Mouse (Mus musculus) limb, embryonic 14.5 days (tissue): ENCODE data around the gene Dvl1. TPM values are rescaled to one million over a fixed set of nuclear protein-coding genes. Genes with fewer than 3 reads are reported as not detected.

ENCODE experiments used
- ATAC-seq: fragments of 200-750 bp; cut with Nextera tagmentation; 2 replicates; pipeline ENCODE4 v1.8.0; 2017; ENCODE audit warnings: low read depth, moderate number of reproducible peaks, moderate TSS enrichment; ENCODE audit not compliant: low FRiP score
- DNase-seq: peaks from one replicate; pipeline ENCODE4 v3.0.0-alpha.2; 2015; ENCODE audit warnings: low spot score
- H3K27ac ChIP-seq: fragments of 300-500 bp; sonication (generic); replicated peaks from 2 replicates; pipeline ENCODE4 v1.5.1; 2014; ENCODE audit warnings: low read depth, mild to moderate bottlenecking, low read length, moderate library complexity, mixed read lengths
- H3K27me3 ChIP-seq: fragments of 300-500 bp; sonication (generic); 2 replicates; pipeline ENCODE4 v1.6.1; 2014; ENCODE audit warnings: low read length, mixed read lengths; ENCODE audit not compliant: control insufficient read depth, insufficient read depth
- H3K36me3 ChIP-seq: fragments of 300-500 bp; sonication (generic); 2 replicates; pipeline ENCODE4 v1.6.1; 2014; ENCODE audit warnings: mild to moderate bottlenecking, low read length, moderate library complexity, mixed read lengths; ENCODE audit not compliant: control insufficient read depth, insufficient read depth
- H3K4me1 ChIP-seq: fragments of 300-500 bp; sonication (generic); 2 replicates; pipeline ENCODE4 v1.6.1; 2014; ENCODE audit warnings: antibody characterized with exemption, low read length, mixed read lengths; ENCODE audit not compliant: control insufficient read depth, insufficient read depth
- H3K4me2 ChIP-seq: fragments of 300-500 bp; sonication (generic); replicated peaks from 2 replicates; pipeline ENCODE4 v1.6.1; 2014; ENCODE audit warnings: low read depth, mild to moderate bottlenecking, low read length, moderate library complexity; ENCODE audit not compliant: severe bottlenecking
- H3K4me3 ChIP-seq: fragments of 300-500 bp; sonication (generic); replicated peaks from 2 replicates; pipeline ENCODE4 v1.5.1; 2014; ENCODE audit warnings: low read length
- H3K9ac ChIP-seq: fragments of 300-500 bp; sonication (generic); 2 replicates; pipeline ENCODE4 v1.6.1; 2014; ENCODE audit warnings: mild to moderate bottlenecking, low read depth, low read length, moderate library complexity; ENCODE audit not compliant: severe bottlenecking
- H3K9me3 ChIP-seq: fragments of 300-500 bp; sonication (generic); 2 replicates; pipeline ENCODE4 v1.6.1; 2016; ENCODE audit warnings: low read length; ENCODE audit not compliant: control insufficient read depth
- POLR2A ChIP-seq: fragments of 200-500 bp; IDR thresholded peaks from 2 replicates; pipeline ENCODE4 v1.8.0; 2012; ENCODE audit warnings: inconsistent platforms, mild to moderate bottlenecking, moderate library complexity, borderline replicate concordance; ENCODE audit not compliant: insufficient read depth, insufficient read length; ENCODE audit errors: extremely low read depth
- WGBS: fragments of 180-500 bp; shearing (Covaris S2); extraction: QIAGEN DNeasy Blood & Tissue Kit; methylation state at CpG from one replicate; pipeline ENCODE4 v1.1.7; 2014; 5-methylcytosine and 5-hydroxymethylcytosine counted together
- polyA plus RNA-seq, 2 experiments: library from polyadenylated mRNA; depleted of rRNA in 1 of 2; stranded (reverse) in 1 of 2; unstranded in 1 of 2; fragments of >200 nt; fragmentation: Nextera tagmentation in 1 of 2; extraction: Ambion mirVana in 1 of 2; gene quantifications; 2 replicates each; pipeline versions ENCODE4 v1.2.1 to v1.2.3; 2012 to 2014

Dvl1 gene
- polyA plus RNA-seq, 2 experiments = 17.4 to 92.9 TPM

DNA sequence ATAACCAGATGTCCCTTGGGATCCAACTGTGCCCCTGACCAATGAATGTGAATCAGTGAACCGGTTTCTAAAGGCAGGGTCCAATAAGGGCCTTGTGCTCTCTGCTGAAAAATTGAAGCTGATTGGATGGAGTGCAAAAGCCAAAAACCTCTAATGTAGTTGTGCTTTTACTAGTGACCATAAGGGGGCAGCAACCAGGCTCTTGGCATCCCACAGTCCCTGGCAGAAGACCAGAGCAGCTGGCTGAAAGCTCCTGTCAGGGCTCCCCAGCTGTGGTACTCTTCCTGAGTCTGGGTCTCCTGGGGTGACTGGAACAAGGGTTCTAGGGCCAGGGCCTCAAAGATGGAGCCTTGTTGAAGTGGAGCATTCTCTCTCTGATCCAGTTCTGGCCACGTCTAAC lies 13.4 kb upstream of the Dvl1 start:
- DNase-seq = peak; percentile 95
- H3K4me1 ChIP-seq = peaks cover 15% of the 10 kb centered on the region
- H3K27me3 ChIP-seq = no peaks in the 10 kb centered on the region
- 0 out of 2 replicates have a peak overlapping the region, but pooled peaks have one; percentile 2 for H3K4me2 ChIP-seq
- no peaks in the 10 kb centered on the region for H3K9me3 ChIP-seq
- peak overlapping the region; percentile 46; the same call in 1 of the 2 replicates for H3K27ac ChIP-seq
- WGBS = 50% methylated on average over 2 of the region's 2 CpGs
- peak; percentile 34; the same call in 1 of the 2 replicates for ATAC-seq
- peaks cover 8% of the 10 kb centered on the region; the same call in 1 of the 2 replicates for H3K36me3 ChIP-seq
- H3K9ac ChIP-seq = no peak overlapping the region
- TF ChIP-seq POLR2A = no peak
- H3K4me3 ChIP-seq = no peak overlapping the region

DNA sequence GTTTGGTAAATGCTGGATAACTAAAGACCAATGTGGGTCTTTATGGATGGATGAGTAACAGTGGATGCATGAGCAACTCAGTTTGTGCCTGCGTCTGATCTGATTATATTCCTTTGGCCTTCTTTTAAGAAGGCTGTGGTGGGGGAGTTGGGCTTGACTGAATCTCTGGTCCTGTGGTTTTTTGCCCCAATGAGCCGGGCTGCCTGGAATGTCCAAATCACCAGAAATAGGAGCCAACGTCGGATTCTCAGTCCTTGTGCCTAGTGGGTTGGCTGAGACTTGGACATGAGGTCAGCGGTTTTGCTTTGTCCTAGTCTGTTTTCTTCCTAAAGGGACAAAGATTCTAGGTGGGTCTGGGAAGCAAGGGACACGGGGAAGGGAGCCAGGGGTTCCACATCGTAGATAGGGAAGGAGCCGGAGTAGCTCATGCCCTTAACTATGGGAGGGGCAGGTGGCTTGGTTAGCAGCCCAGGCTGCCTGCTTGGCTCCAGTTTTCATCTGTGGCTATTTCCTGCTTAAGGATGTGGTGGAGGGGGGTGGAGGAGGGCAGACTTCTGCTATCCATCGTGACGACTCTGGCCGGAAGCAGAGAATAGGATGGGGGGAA lies 9.7 kb upstream of the Dvl1 start:
- DNase-seq = no peak
- Histone ChIP-seq H3K27ac (no peak overlapping the region), H3K9me3 (no peaks in the 10 kb centered on the region), H3K27me3 (no peaks in the 10 kb centered on the region), H3K4me2 (no peak overlapping the region), H3K36me3 (peaks cover 13% of the 10 kb centered on the region), H3K4me1 (peaks cover 33% of the 10 kb centered on the region), H3K9ac (no peak overlapping the region), H3K4me3 (no peak overlapping the region)
- no peak for ATAC-seq
- TF ChIP-seq POLR2A = no peak
- WGBS = 77% methylated on average over 11 of the region's 11 CpGs

GRCm38 (mm10) chr4:155838187-155839153 lies 8.7 kb upstream of the Dvl1 start:
- no peaks in the 10 kb centered on the region for H3K9me3 ChIP-seq
- H3K4me1 ChIP-seq = peaks cover 33% of the 10 kb centered on the region
- H3K4me2 ChIP-seq = peak overlapping the region; percentile 68; the same call in 1 of the 2 replicates
- DNase-seq = no peak
- no peaks in the 10 kb centered on the region for H3K27me3 ChIP-seq
- peak overlapping the region; percentile 76; the same call in 1 of the 2 replicates for H3K27ac ChIP-seq
- peaks cover 11% of the 10 kb centered on the region for H3K36me3 ChIP-seq
- no peak for ATAC-seq
- no peak overlapping the region for H3K4me3 ChIP-seq
- WGBS = 56% methylated on average over 8 of the region's 8 CpGs
- TF ChIP-seq POLR2A = no peak
- H3K9ac ChIP-seq = no peak overlapping the region

DNA sequence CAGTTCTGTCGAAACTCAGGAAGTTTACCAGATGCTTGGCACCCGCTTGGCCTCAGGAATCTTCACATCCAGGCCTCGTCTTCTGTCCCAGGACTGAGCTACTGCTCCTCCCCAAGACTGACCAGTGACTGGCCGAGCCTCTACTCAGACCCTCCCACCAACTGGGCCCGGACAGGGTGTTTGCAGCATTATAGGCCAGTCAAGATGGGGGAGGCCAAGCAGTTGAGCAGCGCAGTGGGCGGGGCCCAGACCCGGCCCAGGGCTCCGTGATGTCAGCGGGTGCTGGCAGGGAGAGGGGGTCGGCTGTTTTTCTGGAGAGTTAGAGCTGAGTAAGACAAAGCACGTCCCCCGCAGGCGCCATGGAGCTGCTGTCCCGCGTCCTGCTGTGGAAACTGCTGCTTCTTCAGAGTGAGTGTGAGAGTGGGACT lies 7.7 kb upstream of the Dvl1 start, which contains the start of gene Mxra8:
Gene Mxra8, plus strand, starts transcription at position 198 of the 428 bp plus-strand sequence.
- H3K27ac ChIP-seq = peak within 1 kb of the TSS; percentile 76

More for the DNA sequence above, 7.7 kb upstream of the Dvl1 start, which contains the start of gene Mxra8:
- TF ChIP-seq POLR2A = 0 out of 2 replicates have a peak, but pooled peaks have one; percentile 27
- Histone ChIP-seq H3K4me2 (peak within 1 kb of the TSS; percentile 68), H3K36me3 (peaks cover 21% of the 10 kb centered on the region), H3K4me3 (peak within 1 kb of the TSS; percentile 48), H3K9me3 (no peaks in the 10 kb centered on the region), H3K4me1 (peaks cover 24% of the 10 kb centered on the region), H3K9ac (peak within 1 kb of the TSS; percentile 62), H3K27me3 (no peaks in the 10 kb centered on the region)
- 4% methylated on average over 16 of the region's 16 CpGs for WGBS
- ATAC-seq = peak; percentile 82
- DNase-seq = peak; percentile 82
